In the genomic region with DNA sequence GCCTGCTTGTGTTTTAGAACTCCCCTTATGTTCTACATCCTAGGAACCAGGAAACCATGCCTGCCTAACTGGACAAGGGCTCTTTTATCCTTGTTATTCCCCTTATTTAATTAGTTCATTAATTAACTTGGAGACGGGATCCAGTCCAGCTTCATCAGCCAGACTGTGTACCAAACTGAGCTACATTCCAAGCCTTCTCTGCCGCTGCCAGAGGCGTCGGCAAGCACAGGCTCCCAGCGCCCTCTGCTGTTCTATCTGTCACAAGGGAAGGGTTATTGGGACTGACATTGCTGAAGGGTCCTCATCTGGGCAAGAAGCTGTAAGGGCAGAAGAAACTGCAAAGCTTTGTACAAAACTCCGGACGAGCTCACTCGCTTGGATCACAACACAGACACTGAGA, we compare ENCODE assay signal across 9 mouse cellular contexts. TPM values are rescaled to one million over a fixed set of nuclear protein-coding genes. Genes with fewer than 3 reads are reported as not detected.
A peak's percentile ranks its signal among the peaks of the same experiment; 100 is the strongest.
DNase-seq lines count a peak whose midpoint lies in the region; ATAC-seq and TF ChIP-seq lines count a peak whose summit lies in the region.
"Had no signal": no experiment of that assay in that cellular context is flagged by ENCODE, and none has a peak within 500 bp of the region (broad histone marks: within the 10 kb centered on the region; RNA-seq: fewer than 3 reads in every experiment).

No protein-coding gene starts in this region.

- no peak overlapping the region for H3ac ChIP-seq in C2C12 (ENCODE audit: control insufficient read depth, insufficient read length, low read depth)

- no peaks in the 10 kb centered on the region for H3K36me3 ChIP-seq in C2C12 (ENCODE audit: control insufficient read depth, insufficient read depth)
- no peaks in the 10 kb centered on the region for H3K36me3 ChIP-seq in limb, embryonic 12.5 days
- H3K36me3 ChIP-seq: limb, embryonic 13.5 days had no signal

- peak; percentile 30 for TF ChIP-seq CTCF in C2C12 (IDR thresholded peaks at IDR 0.05; ENCODE audit: control insufficient read depth, insufficient read depth, insufficient read length)
- peak; percentile 94 for TF ChIP-seq CTCF in cortical plate, adult 2 months (IDR thresholded peaks at IDR 0.05; ENCODE audit: extremely low read depth, insufficient read depth, low read length)

- no peak for ATAC-seq in limb, embryonic 12.5 days (ENCODE audit: insufficient number of reproducible peaks, insufficient read depth, low FRiP score, low TSS enrichment, low read depth)

- peaks cover 4% of the 10 kb centered on the region for H3K27me3 ChIP-seq in C2C12 (ENCODE audit: control insufficient read depth, insufficient read depth, insufficient read length)
- H3K27me3 ChIP-seq in limb, embryonic 12.5 days = no peaks in the 10 kb centered on the region
- H3K27me3 ChIP-seq: limb, embryonic 13.5 days had no signal

- no peak for TF ChIP-seq POLR2A in cortical plate, adult 2 months (IDR thresholded peaks at IDR 0.05; ENCODE audit: extremely low read depth, insufficient read depth, low read length)

- 0 out of 2 replicates have a peak overlapping the region, but pooled peaks have one; percentile 2 for H3K9ac ChIP-seq in limb, embryonic 12.5 days (replicated peaks)
- H3K9ac ChIP-seq: limb, embryonic 13.5 days had no signal

- H3K79me3 ChIP-seq in C2C12 (ENCODE audit: low read depth) = no peaks in the 10 kb centered on the region

- H3K9me3 ChIP-seq in limb, embryonic 12.5 days = no peaks in the 10 kb centered on the region
- H3K9me3 ChIP-seq: limb, embryonic 13.5 days had no signal

- WGBS in limb, embryonic 12.5 days = 8% methylated on average over 8 of the region's 8 CpGs

- no peak overlapping the region for H3K27ac ChIP-seq in cortical plate, adult 2 months (ENCODE audit: insufficient read depth, low read length)
- no peak overlapping the region for H3K27ac ChIP-seq in limb, embryonic 12.5 days
- H3K27ac ChIP-seq: limb, embryonic 13.5 days had no signal

- no peak overlapping the region for H3K4me3 ChIP-seq in C2C12 (ENCODE audit: insufficient read depth, poor library complexity, severe bottlenecking)
- no peak overlapping the region for H3K4me3 ChIP-seq in cortical plate, adult 2 months (ENCODE audit: insufficient read depth, low read length)
- no peak overlapping the region for H3K4me3 ChIP-seq in limb, embryonic 12.5 days (replicated peaks)
- H3K4me3 ChIP-seq: limb, embryonic 13.5 days had no signal

- H3K4me1 ChIP-seq in cortical plate, adult 2 months (ENCODE audit: control insufficient read depth, insufficient read depth, low read length) = peaks cover 2% of the 10 kb centered on the region; the same call in 1 of the 2 replicates
- no peaks in the 10 kb centered on the region for H3K4me1 ChIP-seq in limb, embryonic 12.5 days (replicated peaks)
- H3K4me1 ChIP-seq: limb, embryonic 13.5 days had no signal

- no peak overlapping the region for H3K4me2 ChIP-seq in limb, embryonic 12.5 days
- H3K4me2 ChIP-seq: limb, embryonic 13.5 days had no signal

- no peaks in the 10 kb centered on the region for H3K79me2 ChIP-seq in C2C12 (ENCODE audit: control insufficient read depth, insufficient read depth)

- peak; percentile 54 for DNase-seq in T-cell, adult 2 months (ENCODE audit: low spot score)
- DNase-seq in gastrocnemius, postnatal 25 days = peak; percentile 41
- peak; percentile 84 for DNase-seq in kidney, adult 8-10 months
- DNase-seq in retina, adult 2 months (ENCODE audit: low read depth, low spot score) = peak; percentile 34
- DNase-seq in thymus, postnatal 4 days = peak; percentile 86

TF ChIP-seq in C2C12, 6 proteins besides CTCF, POLR2A, EP300 and RAD21:
- TF ChIP-seq MYOD1 (IDR thresholded peaks at IDR 0.05; ENCODE audit: control insufficient read depth, insufficient read length, low read depth) = no peak
- TF ChIP-seq USF1 (IDR thresholded peaks at IDR 0.05; ENCODE audit: low read depth) = no peak
- no peak for TF ChIP-seq FOSL1 (IDR thresholded peaks at IDR 0.05; ENCODE audit: insufficient read depth, low read length, poor library complexity, severe bottlenecking)
- no peak for TF ChIP-seq MYOG (IDR thresholded peaks at IDR 0.05; ENCODE audit: control insufficient read depth, extremely low read depth, insufficient read length)
- TF ChIP-seq CEBPB (IDR thresholded peaks at IDR 0.05; ENCODE audit: low read depth) = no peak
- TF ChIP-seq MAX (IDR thresholded peaks at IDR 0.05) = no peak

RNA-seq across cellular contexts. Expression of a gene that starts 22.3 kb away (rescaled TPM):
- 50.6 TPM for polyA plus RNA-seq in C2C12 (2012; fragmentation: generic; extraction: Trizol)
- 51.3 and 52.7 TPM in 2 replicates for polyA plus RNA-seq in cortical plate, adult 2 months (2012; rRNA removed)
- 10 to 100 TPM; 16.0 to 17.1 TPM for total RNA-seq in gastrocnemius, postnatal 25 days (2021)
- 86.6 and 94.2 TPM in 2 replicates for polyA plus RNA-seq in limb, embryonic 12.5 days (2016; fragmentation: Nextera tagmentation; extraction: Ambion mirVana)

RNA-seq across cellular contexts. Expression of a gene that starts 27.7 kb away (rescaled TPM):
- not detected for polyA plus RNA-seq in C2C12 (2012; fragmentation: generic; extraction: Trizol)
- polyA plus RNA-seq in cortical plate, adult 2 months (2012; rRNA removed) = 0.06 TPM in 1 of 2 replicates, not detected in the other
- not detected for total RNA-seq in gastrocnemius, postnatal 25 days (2021)
- polyA plus RNA-seq in limb, embryonic 12.5 days (2016; fragmentation: Nextera tagmentation; extraction: Ambion mirVana) = not detected in 2 replicates
- polyA plus RNA-seq: limb, embryonic 13.5 days had no signal

RNA-seq across cellular contexts. Expression of a gene that starts 29.5 kb away (rescaled TPM):
- polyA plus RNA-seq in C2C12 (2012; fragmentation: generic; extraction: Trizol) = 5.2 TPM
- 4.4 and 4.7 TPM in 2 replicates for polyA plus RNA-seq in cortical plate, adult 2 months (2012; rRNA removed)
- total RNA-seq in gastrocnemius, postnatal 25 days (2021) = 1 to 10 TPM; 5.8 to 7.1 TPM
- 8.2 and 9.8 TPM in 2 replicates for polyA plus RNA-seq in limb, embryonic 12.5 days (2016; fragmentation: Nextera tagmentation; extraction: Ambion mirVana)

RNA-seq across cellular contexts. Expression of a gene that starts 29.8 kb away (rescaled TPM):
- polyA plus RNA-seq in C2C12 (2012; fragmentation: generic; extraction: Trizol) = 10.4 TPM
- 35.2 and 38.8 TPM in 2 replicates for polyA plus RNA-seq in cortical plate, adult 2 months (2012; rRNA removed)
- total RNA-seq in gastrocnemius, postnatal 25 days (2021) = 1 to 10 TPM; 6.6 to 7.3 TPM
- polyA plus RNA-seq in limb, embryonic 12.5 days (2016; fragmentation: Nextera tagmentation; extraction: Ambion mirVana) = 22.0 and 24.0 TPM in 2 replicates

RNA-seq across cellular contexts. Expression of a gene that starts 30.0 kb away (rescaled TPM):
- 19.2 TPM for polyA plus RNA-seq in C2C12 (2012; fragmentation: generic; extraction: Trizol)
- polyA plus RNA-seq in cortical plate, adult 2 months (2012; rRNA removed) = 7.5 and 7.7 TPM in 2 replicates
- total RNA-seq in gastrocnemius, postnatal 25 days (2021) = 100 to 1,000 TPM; 106 to 110 TPM
- 7.8 and 9.4 TPM in 2 replicates for polyA plus RNA-seq in limb, embryonic 12.5 days (2016; fragmentation: Nextera tagmentation; extraction: Ambion mirVana)

Comparison
In these comparisons a context has a peak if more than half of its experiments do, and no peak if none do; other contexts are left out.
1. DNase-seq: peak in every context shown above with its lines; median percentile 86 in thymus, postnatal 4 days; 84 in kidney, adult 8-10 months; 54 in T-cell, adult 2 months; 41 in gastrocnemius, postnatal 25 days; 34 in retina, adult 2 months.